Mouse (Mus musculus) thymus, adult 2 months (tissue): ENCODE data around the gene Gsdme.

ENCODE experiments used
- CTCF ChIP-seq: fragments of 200-500 bp; IDR thresholded peaks from 2 replicates; pipeline ENCODE4 v1.5.1; 2012; ENCODE audit warnings: mild to moderate bottlenecking, control low read depth, low read length, moderate library complexity, borderline replicate concordance; ENCODE audit not compliant: control insufficient read depth, poor library complexity, insufficient read depth; ENCODE audit errors: extremely low read depth
- POLR2A ChIP-seq: fragments of 200-500 bp; IDR thresholded peaks from 2 replicates; pipeline ENCODE4 v1.6.1; 2012; ENCODE audit warnings: mild to moderate bottlenecking, low read length, control low read depth, moderate library complexity; ENCODE audit not compliant: control insufficient read depth, poor library complexity, insufficient read depth; ENCODE audit errors: extremely low read depth

- TF ChIP-seq POLR2A: no peak
- TF ChIP-seq CTCF: no peak
These were observed 32.4 kb downstream of the Gsdme start for GRCm38 (mm10) chr6:50231288-50231687.
